Mouse (Mus musculus): ENCODE data around the gene Homez. TPM values are rescaled to one million over a fixed set of nuclear protein-coding genes. Genes with fewer than 3 reads are reported as not detected.

The Homez gene
- polyA plus RNA-seq, 1 experiment from 2014 or later = 5.3 TPM

- no peak overlapping the region for H3K27ac ChIP-seq (replicated peaks)
- no peak overlapping the region for H3K4me2 ChIP-seq
- WGBS = 53% methylated on average over 5 of the region's 5 CpGs
- H3K4me3 ChIP-seq = no peak overlapping the region
- no peaks in the 10 kb centered on the region; the same call in 1 of the 2 replicates for H3K27me3 ChIP-seq (replicated peaks)
- no peak for ATAC-seq (ENCODE audit: extremely low read depth, insufficient number of reproducible peaks, low FRiP score, low TSS enrichment)
- H3K36me3 ChIP-seq = no peaks in the 10 kb centered on the region
- H3K4me1 ChIP-seq = peaks cover 9% of the 10 kb centered on the region
- no peak overlapping the region for H3K9ac ChIP-seq
- H3K9me3 ChIP-seq = no peaks in the 10 kb centered on the region
Measured at GRCm38 (mm10) chr14:54866936-54867335, 3.8 kb downstream of the Homez start.

DNA sequence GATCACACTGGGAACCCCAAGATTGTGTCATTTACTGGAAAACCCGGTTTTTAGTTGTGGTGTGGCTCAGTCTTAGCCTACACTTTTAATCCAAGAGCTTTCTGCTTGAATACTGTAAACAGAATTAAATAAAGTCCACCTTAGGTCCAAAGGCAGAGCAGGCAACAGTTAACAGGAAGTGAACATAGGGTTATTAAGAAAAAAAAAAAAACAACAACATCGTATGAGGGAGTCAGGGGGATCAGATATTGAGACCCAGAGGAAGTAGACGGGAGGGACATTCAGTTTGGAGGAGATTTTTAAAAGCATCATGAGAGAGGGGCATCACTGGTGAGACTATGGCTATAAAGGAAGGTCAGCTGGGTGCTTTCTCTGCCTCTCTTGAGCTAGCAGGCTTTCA, 4.5 kb downstream of the Homez start:
- WGBS = 54% methylated on average over 3 of the region's 3 CpGs
- Histone ChIP-seq H3K4me2 (no peak overlapping the region), H3K27me3 (replicated peaks) (no peaks in the 10 kb centered on the region; the same call in 1 of the 2 replicates), H3K36me3 (no peaks in the 10 kb centered on the region), H3K9ac (no peak overlapping the region), H3K4me3 (no peak overlapping the region), H3K9me3 (no peaks in the 10 kb centered on the region), H3K27ac (replicated peaks) (no peak overlapping the region), H3K4me1 (peaks cover 9% of the 10 kb centered on the region)
- ATAC-seq (ENCODE audit: extremely low read depth, insufficient number of reproducible peaks, low FRiP score, low TSS enrichment) = no peak

- H3K27ac ChIP-seq (replicated peaks) = no peak overlapping the region
- no peaks in the 10 kb centered on the region for H3K9me3 ChIP-seq
- no peak overlapping the region for H3K4me2 ChIP-seq
- no peak overlapping the region for H3K9ac ChIP-seq
- 68% methylated on average over 5 of the region's 5 CpGs for WGBS
- ATAC-seq (ENCODE audit: extremely low read depth, insufficient number of reproducible peaks, low FRiP score, low TSS enrichment) = no peak
- peaks cover 9% of the 10 kb centered on the region for H3K4me1 ChIP-seq
- no peak overlapping the region for H3K4me3 ChIP-seq
- no peaks in the 10 kb centered on the region; the same call in 1 of the 2 replicates for H3K27me3 ChIP-seq (replicated peaks)
- H3K36me3 ChIP-seq = no peaks in the 10 kb centered on the region
Measured at GRCm38 (mm10) chr14:54865626-54866025, 5.1 kb downstream of the Homez start.

DNA sequence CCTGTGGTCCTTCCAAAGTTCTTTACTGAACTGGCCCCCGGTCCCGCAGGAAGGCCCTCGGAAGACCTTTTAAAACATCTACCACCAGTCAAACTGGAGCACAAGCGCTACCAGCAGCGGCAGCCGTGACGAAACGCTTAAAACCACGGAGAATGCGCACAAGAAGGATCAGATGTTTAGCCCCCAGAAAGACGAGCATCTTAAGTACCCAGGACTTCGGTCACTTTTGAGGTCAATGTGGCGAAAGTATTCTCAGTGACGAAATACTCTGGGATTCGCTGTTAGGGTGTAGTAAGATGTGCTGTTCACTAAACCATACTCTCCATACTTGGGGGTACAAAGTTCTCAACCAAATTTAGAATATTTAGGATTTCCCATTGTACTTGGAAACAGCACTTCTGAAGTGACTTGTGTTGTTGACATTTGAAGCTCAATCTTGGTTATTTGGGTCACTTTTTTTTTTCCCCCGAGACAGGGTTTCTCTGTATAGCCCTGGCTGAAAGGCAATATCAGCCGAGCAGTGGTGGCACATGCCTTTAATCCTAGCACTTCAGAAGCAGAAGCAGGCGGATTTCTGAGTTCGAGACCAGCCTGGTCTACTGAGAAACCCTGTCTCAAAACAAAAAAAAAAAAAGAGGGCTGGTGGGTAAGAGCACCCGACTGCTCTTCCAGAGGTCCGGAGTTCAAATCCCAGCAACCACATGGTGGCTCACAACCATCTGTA, 6.3 kb downstream of the Homez start:
- peaks cover 9% of the 10 kb centered on the region for H3K4me1 ChIP-seq
- ATAC-seq (ENCODE audit: extremely low read depth, insufficient number of reproducible peaks, low FRiP score, low TSS enrichment) = no peak
- WGBS = 16% methylated on average over 21 of the region's 21 CpGs
- peak overlapping the region; percentile 77 for H3K27ac ChIP-seq (replicated peaks)
- H3K27me3 ChIP-seq (replicated peaks) = no peaks in the 10 kb centered on the region; the same call in 1 of the 2 replicates
- no peaks in the 10 kb centered on the region for H3K36me3 ChIP-seq
- H3K9ac ChIP-seq = peak overlapping the region; percentile 84
- H3K9me3 ChIP-seq = no peaks in the 10 kb centered on the region
- H3K4me3 ChIP-seq = peak overlapping the region; percentile 81
- H3K4me2 ChIP-seq = peak overlapping the region; percentile 78

DNA sequence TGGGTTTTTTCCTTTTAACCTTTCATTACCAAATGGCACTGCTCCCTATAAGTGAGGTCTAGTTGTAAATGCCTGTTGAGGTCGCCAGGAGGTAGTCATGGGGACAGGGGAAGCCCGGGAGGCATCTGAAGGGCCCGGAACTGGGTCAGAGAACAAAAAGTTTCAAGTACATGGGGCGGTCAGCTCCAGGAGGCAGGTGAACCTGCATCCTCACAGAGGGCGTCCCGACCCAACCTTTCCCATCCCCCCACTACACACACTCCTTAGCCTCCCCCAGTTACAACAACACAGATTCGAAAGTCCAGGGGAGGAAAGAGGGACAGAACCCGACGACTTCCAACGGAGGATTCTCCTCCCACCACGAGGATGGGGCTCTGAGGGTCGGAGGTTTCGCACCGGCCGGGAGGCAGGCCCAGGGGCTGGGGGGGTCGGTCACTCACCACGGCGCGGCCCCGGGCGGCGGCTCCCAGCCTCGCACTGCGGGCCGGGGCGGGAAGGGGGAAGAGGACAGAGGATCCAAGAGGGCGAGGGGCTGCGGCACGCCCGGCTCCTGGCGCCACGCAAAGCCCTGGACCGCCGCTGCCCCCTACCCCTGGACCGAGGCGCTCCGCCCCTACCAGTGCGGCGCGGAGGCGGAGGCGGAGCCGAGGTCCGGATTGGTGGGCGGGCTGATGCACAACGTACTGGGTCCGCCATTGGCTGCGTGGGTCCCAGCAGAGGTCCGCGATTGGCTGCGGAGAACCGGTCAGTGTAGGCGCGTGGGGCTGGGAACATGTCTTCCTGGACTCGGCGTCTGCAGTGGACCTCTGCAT, 7.1 kb downstream of the Homez start:
- peak; percentile 100 for ATAC-seq (ENCODE audit: extremely low read depth, insufficient number of reproducible peaks, low FRiP score, low TSS enrichment)
- WGBS = under 1% methylated on average over 50 of the region's 56 CpGs
- Histone ChIP-seq H3K9ac (peak overlapping the region; percentile 91), H3K36me3 (no peaks in the 10 kb centered on the region), H3K4me2 (peak overlapping the region; percentile 78), H3K9me3 (no peaks in the 10 kb centered on the region), H3K27ac (replicated peaks) (peak overlapping the region; percentile 77), H3K27me3 (replicated peaks) (no peaks in the 10 kb centered on the region; the same call in 1 of the 2 replicates), H3K4me1 (peaks cover 9% of the 10 kb centered on the region), H3K4me3 (peak overlapping the region; percentile 81)

DNA sequence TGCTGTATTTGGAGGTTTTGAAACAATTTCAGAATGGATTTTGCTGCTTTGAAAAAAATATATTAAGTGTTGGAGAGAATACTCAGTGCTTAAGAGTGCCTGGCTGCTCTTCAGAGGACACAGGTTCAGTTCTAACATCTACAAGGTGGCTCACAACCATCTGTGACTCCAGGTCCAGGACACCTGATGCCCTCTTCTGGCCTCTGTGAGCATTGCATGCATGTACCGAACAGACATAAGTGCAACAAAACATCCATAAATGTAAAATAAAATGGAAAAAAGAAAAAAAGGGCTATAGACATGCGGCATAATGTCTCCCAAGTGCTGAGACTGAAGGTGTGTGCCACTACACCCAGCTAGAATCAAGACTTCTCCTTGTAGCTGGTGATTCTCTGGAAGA, 10.2 kb downstream of the Homez start:
- peaks cover 9% of the 10 kb centered on the region for H3K4me1 ChIP-seq
- H3K9ac ChIP-seq = no peak overlapping the region
- ATAC-seq (ENCODE audit: extremely low read depth, insufficient number of reproducible peaks, low FRiP score, low TSS enrichment) = no peak
- 41% methylated on average over 2 of the region's 2 CpGs for WGBS
- no peaks in the 10 kb centered on the region for H3K9me3 ChIP-seq
- H3K27ac ChIP-seq (replicated peaks) = no peak overlapping the region
- H3K4me2 ChIP-seq = no peak overlapping the region
- no peaks in the 10 kb centered on the region for H3K27me3 ChIP-seq (replicated peaks)
- H3K36me3 ChIP-seq = peaks cover 25% of the 10 kb centered on the region
- H3K4me3 ChIP-seq = no peak overlapping the region

GRCm38 (mm10) chr14:54857891-54858290, 12.9 kb downstream of the Homez start:
- H3K27ac ChIP-seq (replicated peaks) = no peak overlapping the region
- H3K4me3 ChIP-seq = no peak overlapping the region
- no peak for ATAC-seq (ENCODE audit: extremely low read depth, insufficient number of reproducible peaks, low FRiP score, low TSS enrichment)
- WGBS = 76% methylated on average over 9 of the region's 9 CpGs
- no peaks in the 10 kb centered on the region for H3K27me3 ChIP-seq (replicated peaks)
- H3K4me2 ChIP-seq = no peak overlapping the region
- H3K4me1 ChIP-seq = peaks cover under 1% of the 10 kb centered on the region; the same call in 1 of the 2 replicates
- H3K9ac ChIP-seq = no peak overlapping the region
- H3K9me3 ChIP-seq = no peaks in the 10 kb centered on the region
- H3K36me3 ChIP-seq = peaks cover 32% of the 10 kb centered on the region

GRCm38 (mm10) chr14:54856703-54857102, 14.1 kb downstream of the Homez start:
- Histone ChIP-seq H3K9me3 (no peaks in the 10 kb centered on the region), H3K4me3 (no peak overlapping the region), H3K4me2 (no peak overlapping the region), H3K9ac (no peak overlapping the region), H3K27ac (replicated peaks) (no peak overlapping the region), H3K27me3 (replicated peaks) (no peaks in the 10 kb centered on the region), H3K4me1 (no peaks in the 10 kb centered on the region), H3K36me3 (peaks cover 32% of the 10 kb centered on the region)
- WGBS = 72% methylated on average over 7 of the region's 7 CpGs
- no peak for ATAC-seq (ENCODE audit: extremely low read depth, insufficient number of reproducible peaks, low FRiP score, low TSS enrichment)

DNA sequence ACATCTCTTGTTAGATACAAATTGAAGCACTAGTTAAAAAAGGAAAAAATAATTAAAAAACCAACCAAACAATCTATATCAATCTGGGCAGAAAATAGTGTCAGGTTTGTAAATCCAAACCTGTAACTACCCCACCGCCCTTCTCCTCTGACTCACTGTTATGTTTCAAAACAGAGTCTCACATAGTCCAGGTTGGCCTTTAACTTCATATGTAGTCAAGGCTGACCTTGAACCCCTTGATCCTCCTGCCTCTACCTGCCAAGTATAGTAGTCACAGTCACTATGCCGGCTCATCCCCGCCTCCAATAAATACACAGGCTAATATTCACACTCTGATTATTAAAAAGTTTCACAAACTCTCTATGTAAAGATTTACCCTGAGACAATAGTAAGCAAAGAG, 15.0 kb downstream of the Homez start:
- 85% methylated on average over 3 of the region's 3 CpGs for WGBS
- no peaks in the 10 kb centered on the region for H3K9me3 ChIP-seq
- H3K4me2 ChIP-seq = no peak overlapping the region
- peaks cover 32% of the 10 kb centered on the region for H3K36me3 ChIP-seq
- no peaks in the 10 kb centered on the region for H3K4me1 ChIP-seq
- H3K27ac ChIP-seq (replicated peaks) = no peak overlapping the region
- H3K4me3 ChIP-seq = no peak overlapping the region
- no peak overlapping the region for H3K9ac ChIP-seq
- no peaks in the 10 kb centered on the region for H3K27me3 ChIP-seq (replicated peaks)
- ATAC-seq (ENCODE audit: extremely low read depth, insufficient number of reproducible peaks, low FRiP score, low TSS enrichment) = no peak

- peaks cover 14% of the 10 kb centered on the region; the same call in 1 of the 2 replicates for H3K27me3 ChIP-seq (replicated peaks)
- H3K27ac ChIP-seq (replicated peaks) = no peak overlapping the region
- 2% methylated on average over 4 of the region's 4 CpGs for WGBS
- H3K36me3 ChIP-seq = no peaks in the 10 kb centered on the region
- no peaks in the 10 kb centered on the region for H3K9me3 ChIP-seq
- ATAC-seq (ENCODE audit: extremely low read depth, insufficient number of reproducible peaks, low FRiP score, low TSS enrichment) = no peak
- no peak overlapping the region for H3K9ac ChIP-seq
- H3K4me2 ChIP-seq = peak overlapping the region; percentile 23; the same call in 1 of the 2 replicates
- no peaks in the 10 kb centered on the region for H3K4me1 ChIP-seq
- no peak overlapping the region for H3K4me3 ChIP-seq
Measured at GRCm38 (mm10) chr14:54843461-54843860, 27.3 kb downstream of the Homez start.

- Histone ChIP-seq H3K9ac (no peak overlapping the region), H3K4me2 (no peak overlapping the region), H3K36me3 (no peaks in the 10 kb centered on the region), H3K27ac (replicated peaks) (no peak overlapping the region), H3K9me3 (no peaks in the 10 kb centered on the region), H3K4me1 (no peaks in the 10 kb centered on the region), H3K4me3 (no peak overlapping the region), H3K27me3 (replicated peaks) (no peaks in the 10 kb centered on the region; the same call in 1 of the 2 replicates)
- ATAC-seq (ENCODE audit: extremely low read depth, insufficient number of reproducible peaks, low FRiP score, low TSS enrichment) = no peak
- WGBS = 80% methylated on average over 1 of the region's 1 CpGs
Measured at GRCm38 (mm10) chr14:54823716-54824115, 47.0 kb downstream of the Homez start.

Measured in heart, embryonic 13.5 days (tissue).